Mouse (Mus musculus) megakaryocyte progenitor cell, adult 5-6 weeks (primary cell): ENCODE data around the gene Golga2. TPM values are rescaled to one million over a fixed set of nuclear protein-coding genes. Genes with fewer than 3 reads are reported as not detected.
"Not testable (repeated sequence)": the region's sequence is repeated elsewhere in the genome, so short reads cannot be mapped to it uniquely, and the experiment has no call there.

ENCODE experiments used
- ATAC-seq: replicated peaks from 2 replicates; pipeline ENCODE4 v1.8.0; 2016; ENCODE audit warnings: mild to moderate bottlenecking, moderate TSS enrichment, inconsistent platforms; ENCODE audit not compliant: poor library complexity
- total RNA-seq, 2 experiments: library from RNA; stranded (forward) in 1 of 2; stranded (reverse) in 1 of 2; fragments of 157-497, 149-512 nt in 1 of 2; fragments of 200-1000 nt in 1 of 2; gene quantifications; 2 replicates each; pipeline versions ENCODE4 v1.2.3 to v1.2.4; 2015 to 2017

Golga2 gene
- total RNA-seq, 2 experiments from 2014 or later: 17.3 to 50.7 TPM

DNA sequence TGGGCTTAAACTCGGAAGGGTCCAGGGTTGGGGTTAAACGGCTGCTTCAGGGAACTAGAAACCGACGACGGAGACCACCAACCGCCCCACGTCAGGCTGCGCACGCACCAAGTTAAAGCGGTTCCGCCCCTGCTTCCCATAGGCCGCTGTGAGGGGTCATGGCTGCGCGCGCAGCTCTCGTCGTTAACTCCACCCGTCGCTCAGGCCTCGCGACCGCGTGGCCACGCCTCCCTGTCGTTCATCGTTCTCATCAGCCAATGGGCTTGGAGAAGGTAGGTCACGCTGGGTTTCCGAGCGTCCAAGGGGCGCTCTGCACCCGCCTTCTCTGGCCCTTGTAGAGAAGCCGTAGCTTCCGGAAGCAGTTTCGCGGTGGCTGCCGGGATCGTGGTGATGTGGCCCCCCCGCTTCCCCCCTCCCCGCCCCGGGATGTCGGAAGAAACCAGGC lies 761 bp downstream of the Golga2 start, which contains the start of gene Swi5:
Gene Swi5 (minus strand): TSS at position 153 of the 445 bp plus-strand sequence.
- peak; percentile 96 for ATAC-seq

DNA sequence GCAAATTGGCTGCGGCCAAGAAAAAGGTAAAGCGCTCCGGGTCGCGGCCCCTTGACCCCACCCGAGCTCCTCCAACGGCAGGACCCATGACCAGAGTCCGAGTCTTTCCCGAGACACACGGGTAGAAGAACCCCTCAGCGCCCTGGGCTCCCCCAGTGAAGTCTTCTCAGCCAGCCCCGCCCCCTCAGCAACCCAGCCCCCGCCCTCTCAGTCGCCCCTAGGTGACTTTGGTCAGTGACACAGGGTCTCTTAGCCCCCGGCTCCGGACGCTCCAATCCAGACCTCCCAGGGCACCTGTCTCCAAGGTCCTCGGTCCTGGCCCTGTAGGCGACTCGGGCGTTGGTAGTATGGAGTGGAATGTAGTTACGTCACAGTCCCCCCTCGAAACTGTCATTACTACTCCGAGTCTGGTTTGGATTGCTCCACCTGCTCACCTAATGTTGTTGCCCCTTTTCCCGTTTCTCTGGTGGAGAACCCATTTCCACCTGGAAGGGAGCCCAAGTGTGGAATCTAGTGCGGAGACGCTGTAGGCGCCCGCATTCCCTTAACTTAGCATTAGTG lies 1.3 kb downstream of the Golga2 start:
- 0 out of 2 replicates have a peak, but pooled peaks have one; percentile 23 for ATAC-seq

DNA sequence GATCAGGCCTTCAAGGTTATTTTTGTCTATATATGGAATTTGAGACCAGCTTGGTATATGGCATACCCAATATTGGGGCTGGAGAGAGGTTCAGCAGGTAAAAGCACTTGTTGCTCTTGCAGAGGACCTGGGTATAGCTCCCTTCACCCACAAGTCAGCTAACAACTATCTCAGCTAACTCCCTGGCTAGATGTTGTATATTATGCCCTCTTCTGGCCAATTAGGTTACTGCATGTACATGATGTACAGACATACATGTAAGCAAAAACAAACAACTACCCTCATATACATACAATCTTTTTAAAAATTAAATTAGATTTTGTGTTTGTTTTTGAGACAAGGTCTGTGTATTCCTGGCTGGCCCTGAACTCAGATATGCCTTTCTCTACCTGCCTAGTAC lies 2.4 kb downstream of the Golga2 start:
- peak; percentile 41 for ATAC-seq

DNA sequence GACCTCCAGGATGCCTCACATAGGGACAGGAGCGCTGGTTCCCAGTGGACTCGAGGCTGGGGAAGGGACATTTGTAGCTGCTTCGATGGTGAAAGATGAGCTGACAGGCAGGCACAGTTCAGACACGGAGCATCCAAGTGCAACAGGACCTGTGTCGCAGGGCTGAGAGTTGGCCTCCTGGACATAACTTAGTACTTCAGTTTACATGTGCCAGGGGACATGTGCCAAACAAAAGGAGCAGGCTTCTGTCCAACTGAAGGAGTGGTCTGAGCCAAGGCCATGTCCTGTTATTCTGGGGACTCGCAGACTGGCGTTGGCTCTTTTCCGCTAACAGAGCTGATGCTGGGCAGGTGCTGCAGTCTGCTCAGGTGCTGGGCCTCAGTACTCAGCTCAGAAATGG lies 7.2 kb downstream of the Golga2 start:
- no peak for ATAC-seq

DNA sequence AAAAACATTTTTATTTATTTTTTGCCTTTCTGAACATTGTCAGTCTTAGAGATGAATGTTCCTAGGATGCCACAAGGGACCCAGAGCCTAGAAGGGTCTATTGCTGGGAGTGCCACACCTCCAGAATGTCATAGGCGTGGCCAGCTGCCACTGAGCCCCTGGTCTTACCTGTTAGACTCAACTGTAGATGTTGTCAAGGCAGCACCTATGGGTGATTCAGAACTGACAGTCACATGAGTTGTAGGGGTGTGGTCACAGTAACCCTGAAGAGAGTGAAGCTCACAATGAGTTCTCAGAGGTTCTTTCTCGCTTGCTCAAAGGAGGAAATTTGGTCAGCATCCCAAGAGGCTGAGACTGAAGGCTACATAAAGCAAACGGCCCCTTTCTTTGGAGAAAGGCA lies 8.1 kb downstream of the Golga2 start:
- ATAC-seq: no peak

DNA sequence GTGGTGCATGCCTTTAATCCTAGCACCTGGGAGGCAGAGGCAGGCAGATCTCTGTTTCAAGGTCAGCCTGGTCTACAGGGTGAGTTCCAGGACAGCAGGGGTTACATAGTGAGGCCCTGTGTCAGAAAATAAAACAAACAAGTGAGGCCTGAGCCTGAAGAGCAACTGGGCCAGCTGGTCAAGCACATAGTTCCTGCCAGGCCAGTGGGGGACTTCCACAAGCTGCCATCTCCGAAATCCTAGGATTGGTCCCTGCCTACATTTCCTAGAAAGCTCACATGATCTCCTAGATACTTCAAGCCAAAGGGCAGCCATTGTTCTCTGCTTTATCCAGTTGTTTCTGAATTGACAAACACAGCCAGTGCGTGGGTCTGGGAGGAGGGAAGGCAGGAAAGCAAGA lies 8.7 kb downstream of the Golga2 start:
- ATAC-seq: not testable (repeated sequence)

DNA sequence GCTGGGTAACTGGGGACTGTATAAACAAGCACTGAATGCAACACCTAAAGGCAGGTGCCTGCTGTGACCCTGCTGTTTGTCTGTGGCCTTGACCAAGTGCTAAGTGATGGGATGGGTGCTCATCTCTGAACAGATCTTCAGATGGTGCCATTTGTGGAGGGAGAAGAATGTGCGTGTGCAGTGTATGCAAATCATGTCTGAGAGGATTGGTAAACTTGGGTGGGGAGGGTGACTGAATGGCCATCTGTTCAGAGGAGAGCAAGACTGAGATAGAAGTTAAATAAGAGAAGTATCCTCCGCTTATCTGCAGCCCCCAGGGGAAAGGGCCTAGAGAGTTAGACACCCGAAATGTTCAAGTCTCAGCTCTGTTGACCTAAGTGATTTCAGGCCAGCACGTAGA lies 12.3 kb downstream of the Golga2 start:
- no peak for ATAC-seq

DNA sequence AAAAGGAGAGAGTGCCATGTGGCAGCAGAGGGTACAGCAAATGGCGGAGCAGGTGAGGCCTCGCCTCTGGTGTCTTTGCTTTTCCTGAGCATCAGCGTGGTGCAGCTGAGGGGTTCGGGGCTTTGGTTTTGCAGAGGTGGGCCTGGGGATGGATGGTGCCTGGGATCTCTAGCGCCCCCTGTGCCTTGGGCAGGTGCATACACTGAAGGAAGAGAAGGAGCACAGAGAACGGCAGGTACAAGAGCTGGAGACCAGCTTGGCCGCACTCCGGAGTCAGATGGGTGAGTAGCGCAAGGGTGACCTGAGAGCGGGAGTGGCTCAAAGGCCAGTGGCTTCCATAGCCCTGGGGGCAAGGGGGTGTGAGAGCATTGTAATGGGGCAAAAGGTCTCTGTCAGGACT lies 15.8 kb downstream of the Golga2 start:
- no peak for ATAC-seq

DNA sequence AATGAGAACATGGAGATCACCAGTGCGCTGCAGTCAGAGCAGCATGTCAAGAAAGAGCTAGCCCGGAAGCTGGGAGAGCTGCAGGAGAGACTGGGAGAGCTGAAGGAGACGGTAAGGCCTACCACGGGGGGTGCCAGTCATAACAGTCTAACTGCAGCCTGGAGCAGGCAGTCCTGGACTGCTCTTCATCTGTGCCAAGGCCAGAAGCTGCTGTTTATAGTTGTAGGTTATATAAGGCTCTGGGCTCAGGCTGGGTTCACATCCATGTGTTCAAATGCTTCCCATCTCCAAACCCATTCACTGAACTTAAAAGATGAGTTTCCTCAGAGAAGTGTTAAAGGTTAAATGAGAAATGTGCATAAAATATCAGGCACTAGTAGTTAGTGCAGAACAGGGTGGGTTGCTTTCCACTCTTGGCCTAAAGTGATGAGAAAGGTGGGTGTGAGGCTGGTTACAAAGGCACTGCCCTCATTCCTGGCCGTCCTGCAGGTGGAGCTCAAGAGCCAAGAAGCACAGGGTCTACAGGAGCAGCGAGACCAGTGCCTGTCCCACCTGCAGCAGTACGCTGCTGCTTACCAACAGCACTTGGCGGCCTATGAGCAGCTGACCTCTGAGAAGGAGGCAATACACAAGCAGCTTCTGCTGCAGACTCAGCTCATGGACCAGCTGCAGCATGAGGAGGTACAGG lies 17.1 kb downstream of the Golga2 start:
- ATAC-seq: peak; percentile 78

DNA sequence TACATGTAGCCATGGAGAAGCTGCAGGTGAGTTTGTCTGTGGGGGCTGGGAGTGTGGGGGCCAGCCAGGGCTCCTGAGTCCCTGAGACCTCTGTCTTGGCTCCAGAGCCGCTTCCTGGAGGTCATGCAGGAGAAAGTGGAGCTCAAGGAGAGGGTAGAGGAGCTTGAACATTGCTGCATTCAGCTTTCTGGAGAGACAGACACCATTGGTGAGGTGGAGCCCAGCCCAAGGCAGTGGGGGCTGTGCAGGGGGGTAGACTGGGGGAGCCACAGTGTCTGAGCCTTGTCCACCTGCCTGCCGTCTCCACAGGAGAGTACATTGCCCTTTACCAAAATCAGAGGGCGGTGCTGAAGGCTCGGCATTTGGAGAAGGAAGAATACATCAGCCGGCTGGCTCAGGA lies 18.5 kb downstream of the Golga2 start:
- ATAC-seq: no peak

DNA sequence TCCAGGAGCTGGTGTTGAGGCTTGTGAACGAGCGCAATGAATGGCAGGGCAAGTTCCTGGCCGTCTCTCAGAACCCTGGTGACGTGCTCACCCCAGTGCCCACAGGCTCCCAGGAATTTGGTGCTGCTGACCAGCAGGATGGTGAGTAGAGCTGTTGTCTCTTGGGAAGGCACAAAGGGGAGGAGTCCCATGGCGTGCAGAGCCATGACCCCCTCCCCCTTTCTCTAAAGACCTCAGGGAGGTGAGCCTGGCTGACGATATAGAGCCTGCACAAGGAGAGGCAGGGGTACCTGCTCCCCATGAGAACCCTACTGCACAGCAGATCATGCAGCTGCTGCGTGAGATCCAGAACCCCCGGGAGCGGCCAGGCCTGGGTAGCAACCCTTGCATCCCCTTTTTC lies 19.0 kb downstream of the Golga2 start:
- ATAC-seq: no peak

DNA sequence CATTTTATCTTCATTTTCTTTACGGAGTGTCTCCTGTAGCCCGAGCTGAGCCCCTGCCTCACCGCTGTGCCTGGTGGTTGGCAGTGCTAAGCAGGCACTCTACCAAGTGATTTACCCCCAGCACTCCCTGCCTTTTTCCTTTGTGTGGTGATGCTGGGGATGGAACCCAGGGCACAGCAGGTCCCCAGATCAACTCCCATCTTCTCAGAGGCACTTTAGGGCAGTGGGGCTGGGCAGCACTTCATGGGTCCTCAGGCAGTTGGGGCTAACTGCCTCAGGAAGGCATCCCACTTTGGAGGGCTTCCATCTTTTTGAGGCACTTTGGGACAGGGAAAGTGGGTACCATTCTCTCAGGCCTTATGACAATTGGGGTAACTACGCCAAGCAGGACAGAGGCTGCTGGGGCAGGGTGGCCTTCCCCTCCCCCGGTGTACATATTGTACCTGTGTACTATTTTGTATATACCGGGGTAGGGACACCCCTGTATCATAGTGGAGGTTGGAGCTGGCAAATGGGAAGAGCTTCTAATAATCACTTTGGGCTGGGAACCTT lies 20.1 kb downstream of the Golga2 start:
- ATAC-seq: no peak

DNA sequence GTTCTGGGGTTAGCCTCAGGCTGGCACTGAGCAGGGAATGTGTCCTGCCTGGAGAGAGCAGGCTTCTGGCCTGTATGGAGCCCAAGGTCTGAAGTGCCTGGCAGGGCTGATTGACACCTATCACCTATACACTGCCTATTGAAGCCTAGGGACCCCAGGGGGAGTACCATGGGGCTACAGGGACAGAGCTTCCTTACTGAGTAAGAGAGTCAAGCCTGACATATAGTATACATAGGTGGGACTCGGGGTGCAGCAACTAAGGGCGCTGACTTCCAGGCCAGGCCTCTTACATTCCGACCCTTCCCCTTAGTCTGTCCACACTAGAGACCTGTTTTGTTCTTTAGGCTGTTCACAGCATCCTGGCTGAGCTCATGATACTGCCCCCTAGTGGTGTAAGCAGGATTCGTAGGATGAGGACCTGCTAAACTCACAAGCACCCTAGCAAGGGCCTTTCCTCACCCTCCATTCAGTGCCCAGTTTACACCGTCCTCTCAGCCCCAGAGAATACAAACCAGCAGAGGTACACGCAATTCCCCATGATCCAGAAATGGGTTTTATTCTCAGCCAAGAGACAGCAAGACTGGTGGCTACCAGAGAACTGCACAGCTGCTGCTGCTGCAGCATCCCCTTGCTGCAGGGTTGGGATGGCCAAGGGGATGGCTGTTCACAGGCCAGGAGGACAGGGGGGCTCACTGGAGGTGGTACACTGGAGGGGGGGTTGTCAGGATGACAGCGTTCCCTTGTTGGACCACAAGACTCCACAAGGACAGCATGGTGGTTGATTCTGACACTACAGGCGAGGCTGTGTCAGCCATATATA lies 21.0 kb downstream of the Golga2 start:
- 0 out of 2 replicates have a peak, but pooled peaks have one; percentile 24 for ATAC-seq

DNA sequence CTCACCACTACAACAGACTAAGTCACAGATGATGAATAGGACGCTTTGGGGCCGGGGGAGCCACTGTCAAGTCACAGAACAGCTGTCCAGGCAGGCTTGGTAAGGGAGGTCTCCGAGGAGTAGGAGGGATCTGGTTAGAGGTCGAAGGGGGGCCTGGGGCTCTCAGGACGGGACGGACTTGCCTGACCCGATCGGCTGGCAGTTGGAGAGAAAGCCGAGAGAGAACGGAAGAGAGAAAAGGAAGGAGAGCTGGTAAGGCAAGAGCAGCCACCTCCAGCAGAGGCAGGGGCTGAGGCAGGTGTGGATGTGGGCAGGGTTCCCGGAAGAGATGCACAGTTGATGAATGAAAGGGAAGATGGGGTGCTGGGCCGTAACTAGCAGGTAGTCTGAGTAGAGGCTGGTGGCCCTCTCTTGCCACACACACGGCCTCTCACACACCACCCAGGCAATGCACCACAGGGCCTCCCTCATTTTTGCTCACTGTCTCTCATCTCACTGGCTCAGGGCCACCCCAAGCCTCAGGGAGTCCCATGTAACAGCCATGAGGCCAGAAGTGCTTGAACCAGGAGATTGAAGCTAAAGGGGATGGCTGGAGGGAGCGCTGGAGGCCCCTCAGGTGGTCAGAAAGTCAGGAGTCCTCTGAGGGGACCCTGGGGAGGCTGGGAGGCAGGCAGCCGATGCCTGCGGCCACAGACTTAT lies 21.8 kb downstream of the Golga2 start:
- ATAC-seq: no peak

DNA sequence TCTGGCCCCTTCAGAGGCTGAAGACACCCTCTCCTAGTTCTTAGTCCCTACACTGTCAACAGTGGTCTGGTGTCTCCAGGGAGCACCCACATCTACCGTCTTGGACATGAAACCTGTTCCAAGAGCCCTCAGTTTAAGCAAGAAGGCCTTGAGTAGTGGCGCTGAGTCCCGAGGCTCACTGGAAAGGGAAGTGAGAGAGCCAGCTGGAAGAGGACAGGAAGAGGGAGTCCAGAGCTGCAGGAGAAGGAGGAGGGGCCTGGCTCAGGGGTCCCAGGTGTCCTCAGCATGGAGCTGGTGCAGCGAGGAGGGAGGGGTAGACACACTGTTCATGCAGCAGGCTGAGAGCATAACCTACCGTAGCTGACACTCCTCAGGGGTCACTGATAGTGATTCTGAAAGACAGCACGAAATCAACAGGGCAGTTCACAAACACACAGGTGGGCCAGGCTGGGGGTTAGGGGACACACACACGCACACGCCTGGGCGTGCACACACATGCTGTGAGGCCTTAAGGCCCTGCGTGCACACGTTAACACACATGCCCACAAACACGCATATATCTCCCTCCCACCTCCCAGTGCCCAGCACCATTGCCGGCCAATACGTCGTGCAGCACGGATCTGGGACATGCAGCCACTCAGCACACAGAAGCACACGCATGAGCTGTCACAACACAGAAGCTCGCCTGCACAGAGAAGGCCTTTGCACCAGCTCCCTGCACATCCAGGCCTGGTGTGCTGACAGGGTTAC lies 23.1 kb downstream of the Golga2 start:
- no peak for ATAC-seq

DNA sequence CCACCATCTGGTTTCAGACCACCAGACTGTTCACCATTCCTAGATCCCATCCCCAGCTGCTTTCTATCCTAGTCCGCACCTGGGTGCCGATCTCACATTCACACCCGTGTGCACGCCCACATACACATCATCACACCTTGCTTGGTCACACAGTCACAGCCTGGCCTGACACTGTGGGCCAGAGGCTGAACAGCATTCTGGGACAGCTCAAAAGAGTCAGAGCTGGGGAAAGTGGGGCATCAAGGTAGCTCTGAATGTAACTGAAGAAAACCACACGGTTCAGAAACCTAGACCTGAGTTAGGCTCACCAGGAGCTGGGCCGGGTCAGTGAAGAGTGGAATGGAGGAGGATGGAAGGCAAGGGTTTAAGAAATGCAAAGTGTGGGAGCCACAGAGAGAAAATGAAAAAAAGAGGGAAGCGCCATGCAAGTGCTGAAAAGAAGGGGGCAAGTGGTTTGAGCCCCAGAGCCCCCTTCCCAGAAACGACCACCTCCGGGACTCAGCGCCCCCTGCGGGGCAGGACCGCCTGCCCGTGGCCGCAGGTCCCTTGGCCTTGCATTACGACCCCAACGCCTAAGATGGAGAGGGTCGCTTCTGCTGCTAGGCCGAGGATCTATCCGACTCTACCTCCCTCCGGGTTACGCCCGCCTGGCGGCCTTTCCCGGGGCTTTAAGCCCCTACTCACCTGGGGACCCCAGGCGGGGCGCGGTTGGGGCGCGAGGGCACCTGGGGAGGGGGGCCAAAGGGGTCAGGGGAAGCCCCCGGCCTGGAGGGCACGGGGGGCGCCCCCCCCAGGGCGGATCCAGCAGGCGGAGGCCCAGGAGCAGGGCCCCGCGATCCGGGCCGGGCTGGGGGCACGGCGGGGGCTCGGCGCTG lies 24.5 kb downstream of the Golga2 start:
- no peak for ATAC-seq

DNA sequence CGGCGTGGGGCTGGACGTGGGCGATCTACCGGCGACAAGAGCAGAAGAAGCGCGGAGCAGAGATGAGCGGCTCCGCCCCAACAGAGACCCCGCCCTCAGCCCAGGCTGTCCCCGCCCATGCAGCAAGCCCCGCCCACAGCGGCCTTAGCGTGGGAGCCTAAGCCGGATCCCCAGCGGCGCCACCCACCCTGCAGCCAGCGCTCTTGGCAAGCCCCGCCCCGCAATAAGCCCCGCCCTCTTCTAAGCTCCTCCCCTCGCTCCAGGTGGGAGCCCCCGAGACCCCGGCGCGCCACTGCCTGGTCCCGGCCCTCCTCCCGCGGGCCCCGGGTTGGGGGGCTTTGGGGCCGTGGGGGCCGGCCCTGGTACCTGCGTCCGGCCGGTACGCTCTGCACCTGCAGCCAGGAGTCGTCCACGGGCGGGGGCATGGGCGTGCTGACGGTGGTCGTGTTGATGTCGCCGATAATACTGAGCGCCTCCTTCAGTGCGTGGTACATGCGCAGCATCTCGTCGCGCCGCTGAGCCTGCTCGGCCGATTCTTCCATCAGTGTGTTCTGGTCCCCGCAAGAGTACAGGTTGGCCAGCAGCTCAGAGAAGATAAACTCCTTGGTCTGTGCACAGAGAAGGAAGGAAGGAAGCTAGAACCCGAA lies 25.3 kb downstream of the Golga2 start:
- peak; percentile 96 for ATAC-seq

DNA sequence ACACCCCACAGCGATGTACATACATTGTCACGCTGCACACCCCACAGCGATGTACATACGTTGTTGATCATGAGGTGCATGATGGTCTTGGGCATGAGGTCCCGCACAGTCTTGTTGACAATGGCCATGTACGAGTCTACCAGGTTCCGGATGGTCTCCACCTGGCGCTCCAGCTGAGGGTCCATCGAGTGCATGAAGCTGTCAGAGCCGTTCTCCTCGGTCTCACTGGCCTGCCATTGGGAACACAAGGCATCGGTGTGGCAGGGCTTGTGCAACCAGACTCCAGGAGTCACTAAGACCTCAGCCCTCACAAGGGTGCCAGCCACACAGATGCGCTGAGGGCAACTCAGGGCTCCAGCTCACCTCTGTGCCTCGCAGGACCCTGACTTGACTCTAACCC lies 27.6 kb downstream of the Golga2 start:
- ATAC-seq: no peak

DNA sequence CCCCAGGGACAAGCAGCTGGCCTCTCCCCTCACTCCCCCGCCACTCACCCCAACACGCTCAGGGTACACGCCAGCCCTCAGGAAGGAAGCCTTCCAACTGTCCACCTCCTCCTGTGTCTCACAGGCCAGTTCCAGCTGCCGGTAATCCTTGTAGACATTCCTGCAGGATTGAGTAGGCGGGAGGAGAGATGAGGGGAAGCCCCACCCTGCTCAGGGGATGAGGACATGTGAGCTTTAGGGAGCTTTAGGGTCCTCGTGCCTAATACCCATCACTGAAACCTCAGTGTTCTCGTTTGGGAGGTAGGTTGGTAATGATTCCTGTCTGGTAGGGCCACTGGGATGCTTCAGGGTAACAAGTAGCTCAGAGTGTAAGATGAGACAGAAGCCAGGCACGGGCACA lies 28.6 kb downstream of the Golga2 start:
- no peak for ATAC-seq
